Mouse (Mus musculus): Measurements from ENCODE around the gene S100a10. TPM values are rescaled to one million over a fixed set of nuclear protein-coding genes. Genes with fewer than 3 reads are reported as not detected.
A peak's percentile ranks its signal among the peaks of the same experiment; 100 is the strongest.
"Not testable (repeated sequence)": the region's sequence is repeated elsewhere in the genome, so short reads cannot be mapped to it uniquely, and the experiment has no call there.

The S100a10 gene
- total RNA-seq, 2 experiments from 2014 or later = 159 to 177 TPM

- not testable (repeated sequence) for DNase-seq (ENCODE audit: low spot score in 2 of 2)
These were observed 10.7 kb upstream of the S100a10 start for GRCm38 (mm10) chr3:93544170-93544569.

GRCm38 (mm10) chr3:93547099-93547648, 7.7 kb upstream of the S100a10 start:
- peak; percentile 89 to 93 for DNase-seq (ENCODE audit: low spot score in 2 of 2)

GRCm38 (mm10) chr3:93547749-93548540, 6.9 kb upstream of the S100a10 start:
- DNase-seq (ENCODE audit: low spot score in 2 of 2) = no peak

DNA sequence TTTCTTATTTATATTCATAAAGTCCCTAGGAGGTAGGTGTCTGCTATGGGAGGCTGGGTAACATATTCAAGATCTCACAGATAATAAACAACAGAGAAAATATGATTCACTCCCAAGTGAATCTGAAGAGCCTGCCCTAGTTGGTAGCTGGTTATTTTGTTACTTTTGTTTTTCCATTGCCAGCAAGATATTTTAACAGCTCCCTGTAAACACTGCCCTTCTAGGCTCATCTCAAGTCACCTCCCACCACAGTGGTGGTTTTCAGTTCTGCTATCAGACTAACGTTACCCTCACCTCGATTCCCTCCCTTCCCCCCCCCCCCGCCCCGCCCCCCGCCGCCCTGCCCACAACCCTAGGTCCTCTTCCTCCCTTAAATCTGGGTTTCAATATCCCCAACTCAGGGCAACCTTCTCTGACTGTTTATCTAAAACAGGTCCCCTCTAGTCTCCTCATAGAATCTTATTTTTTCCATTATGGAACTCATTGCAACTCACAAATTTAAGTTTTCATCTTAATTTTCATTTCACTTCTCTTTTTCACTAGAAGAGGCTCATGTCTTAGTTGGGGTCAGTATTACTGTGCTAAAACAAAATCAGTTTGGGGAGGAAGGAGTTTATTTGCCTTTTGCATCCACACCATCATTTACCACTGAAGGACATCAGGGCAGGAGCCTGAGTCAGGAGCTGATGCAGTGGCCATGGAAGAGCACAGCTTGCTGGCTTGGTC, 6.2 kb upstream of the S100a10 start:
- no peak for DNase-seq (ENCODE audit: low spot score in 2 of 2)

DNA sequence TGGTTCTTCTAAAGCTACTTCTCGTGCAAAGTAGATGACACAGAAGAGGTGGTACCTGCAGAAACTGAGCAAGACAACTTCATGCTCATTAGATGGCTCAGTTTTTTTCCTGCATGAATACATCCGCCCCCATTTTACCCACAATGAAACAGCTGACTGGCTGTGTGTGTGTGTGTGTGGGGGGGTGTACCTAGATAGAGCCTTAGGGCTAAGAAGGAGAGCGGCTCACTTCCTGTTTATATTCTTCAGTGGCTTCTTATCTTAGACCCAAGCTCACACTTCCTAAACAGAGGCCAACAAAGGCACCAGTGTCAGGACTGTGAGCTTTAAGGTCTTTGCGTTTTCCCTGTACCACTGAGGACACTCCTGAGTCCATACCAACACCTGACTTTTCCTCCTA, 4.9 kb upstream of the S100a10 start:
- no peak for DNase-seq (ENCODE audit: low spot score in 2 of 2)

DNA sequence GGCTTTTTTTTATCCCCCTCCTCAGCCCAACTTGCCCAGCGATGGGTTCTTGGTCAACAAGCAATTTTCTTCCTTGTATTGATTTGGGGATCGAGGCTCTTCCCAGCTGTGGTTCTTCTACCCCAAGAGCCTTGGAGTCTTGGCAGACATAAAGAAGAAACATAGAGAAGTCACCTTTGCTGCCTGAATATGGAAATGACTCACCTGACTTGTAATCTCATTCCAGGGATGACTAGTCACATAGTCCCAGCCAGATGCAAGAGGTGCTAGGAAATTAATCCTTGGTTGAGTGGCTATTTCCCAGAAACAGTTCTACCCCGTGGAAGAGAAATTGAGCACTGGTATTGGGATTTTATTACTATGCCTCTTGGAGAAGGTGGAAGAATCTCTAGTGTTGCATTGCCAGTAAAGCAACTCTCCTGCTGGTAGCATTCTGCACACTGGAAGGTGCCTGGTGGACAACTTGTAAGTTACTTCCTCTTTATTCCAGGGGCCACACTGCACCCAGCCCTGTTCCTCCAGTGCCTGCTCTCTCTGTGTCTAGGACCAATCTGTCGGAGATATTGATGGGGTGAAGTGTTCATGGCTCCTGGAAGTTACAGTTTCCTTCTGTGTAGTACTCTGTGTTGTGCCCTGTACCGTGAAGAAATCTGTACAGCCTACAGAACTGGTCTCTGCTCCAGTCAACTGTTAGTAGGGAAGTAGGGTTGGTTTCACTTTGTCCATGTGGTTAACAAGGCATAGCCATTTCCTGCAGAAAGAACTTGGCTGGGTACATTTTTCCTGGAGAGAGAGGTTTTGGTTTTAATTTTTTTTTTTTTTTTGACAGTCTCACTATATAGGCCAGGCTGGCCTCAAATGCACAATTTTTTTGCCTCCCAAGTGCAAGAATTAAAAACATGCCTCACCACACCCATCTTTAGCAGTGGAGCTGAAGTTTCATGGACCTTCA, 2.7 kb upstream of the S100a10 start:
- DNase-seq (ENCODE audit: low spot score in 2 of 2) = no peak

GRCm38 (mm10) chr3:93553311-93553710, 1.6 kb upstream of the S100a10 start:
- DNase-seq (ENCODE audit: low spot score in 2 of 2) = no peak

- no peak for DNase-seq (ENCODE audit: low spot score in 2 of 2)
These were observed 1.0 kb upstream of the S100a10 start for GRCm38 (mm10) chr3:93553765-93554378.

- peak in 1 of 2 experiments; percentile 32 for DNase-seq (ENCODE audit: low spot score in 2 of 2)
These were observed 400 bp upstream of the S100a10 start for GRCm38 (mm10) chr3:93554379-93554980.

DNA sequence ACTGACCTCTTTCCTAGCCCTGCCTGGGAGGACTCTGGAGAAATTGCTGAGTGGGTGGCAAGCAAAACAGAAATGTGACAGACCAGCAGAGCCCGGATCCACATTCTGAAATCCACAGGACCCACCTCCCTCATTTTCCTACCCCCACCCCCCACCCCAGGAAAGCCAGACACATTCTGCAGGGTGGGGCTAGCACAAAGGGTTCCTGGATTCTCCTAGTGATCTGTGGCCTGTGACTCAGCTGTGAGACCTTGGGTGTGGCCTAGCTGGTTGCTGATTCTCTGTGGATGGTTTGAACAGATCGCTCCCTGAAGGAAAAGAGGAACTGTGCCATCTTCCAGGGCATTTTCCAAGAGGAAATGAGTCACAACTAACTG, 986 bp downstream of the S100a10 start:
- peak; percentile 43 to 51 for DNase-seq (ENCODE audit: low spot score in 2 of 2)

DNA sequence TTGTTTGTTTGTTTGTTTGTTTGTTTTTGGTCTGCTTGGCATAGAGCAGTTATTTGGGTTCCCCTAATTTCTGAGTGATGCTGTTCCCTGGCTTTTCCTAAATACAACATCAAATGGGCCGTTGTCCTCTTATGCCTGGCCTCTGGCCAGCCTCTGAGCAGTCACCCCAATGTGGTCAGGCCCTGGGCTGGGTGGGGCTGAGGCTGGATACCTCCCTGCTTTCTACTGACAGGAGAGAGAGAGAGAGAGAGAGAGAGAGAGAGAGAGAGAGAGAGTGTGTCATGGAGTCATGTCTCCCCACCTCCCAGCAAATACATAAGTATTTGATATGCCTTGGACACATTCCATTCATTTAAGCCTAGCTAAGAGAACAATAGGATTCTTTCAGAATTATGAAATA, 1.7 kb downstream of the S100a10 start:
- DNase-seq (ENCODE audit: low spot score in 2 of 2) = no peak

DNA sequence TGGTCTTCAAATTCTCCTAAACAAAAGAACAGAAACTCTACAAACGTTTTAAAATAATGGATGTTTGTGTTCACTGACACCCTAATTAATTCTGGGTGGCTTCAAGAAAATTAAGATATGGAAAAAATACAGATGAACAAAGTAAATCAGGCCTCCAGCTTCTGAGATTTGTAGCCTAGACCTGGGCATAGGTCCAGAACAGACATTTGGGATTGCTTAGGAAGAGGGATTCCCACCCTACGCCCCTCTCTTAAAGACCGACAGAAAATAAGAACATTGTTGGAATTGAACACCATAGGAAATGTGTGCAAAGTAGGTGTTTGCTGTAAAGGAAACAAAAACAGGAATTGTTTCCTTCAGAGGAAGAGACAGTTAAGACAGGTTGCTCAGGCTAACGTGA, 2.6 kb downstream of the S100a10 start:
- DNase-seq (ENCODE audit: low spot score in 2 of 2) = no peak

GRCm38 (mm10) chr3:93559961-93560360, 5.1 kb downstream of the S100a10 start:
- no peak for DNase-seq (ENCODE audit: low spot score in 2 of 2)

GRCm38 (mm10) chr3:93562372-93562771, 7.5 kb downstream of the S100a10 start:
- DNase-seq (ENCODE audit: low spot score in 2 of 2) = no peak

- DNase-seq (ENCODE audit: low spot score in 2 of 2) = no peak
These were observed 8.3 kb downstream of the S100a10 start for GRCm38 (mm10) chr3:93563216-93563615.

- DNase-seq (ENCODE audit: low spot score in 2 of 2) = no peak
These were observed 12.0 kb downstream of the S100a10 start for GRCm38 (mm10) chr3:93566892-93567291.

GRCm38 (mm10) chr3:93567721-93568120, 12.8 kb downstream of the S100a10 start:
- DNase-seq (ENCODE audit: low spot score in 2 of 2) = no peak

GRCm38 (mm10) chr3:93568428-93569040, 13.7 kb downstream of the S100a10 start:
- DNase-seq (ENCODE audit: low spot score in 2 of 2) = peak; percentile 29 to 38

GRCm38 (mm10) chr3:93569046-93569445, 14.2 kb downstream of the S100a10 start:
- DNase-seq (ENCODE audit: low spot score in 2 of 2) = no peak

Data from adrenal gland, adult 18-20 months (tissue).